Mouse (Mus musculus) brain, embryonic 14.5 days (tissue): ENCODE results near the gene Dnah3.

Experiments used
- CTCF ChIP-seq: fragments of 200-500 bp; IDR thresholded peaks from 2 replicates; pipeline ENCODE4 v1.5.1; 2012; ENCODE audit warnings: inconsistent platforms, mild to moderate bottlenecking, moderate library complexity, borderline replicate concordance; ENCODE audit not compliant: insufficient read depth, insufficient read length; ENCODE audit errors: extremely low read depth
- POLR2A ChIP-seq: fragments of 200-500 bp; IDR thresholded peaks from 2 replicates; pipeline ENCODE4 v1.6.1; 2012; ENCODE audit warnings: mild to moderate bottlenecking, inconsistent platforms, borderline replicate concordance; ENCODE audit not compliant: poor library complexity, insufficient read depth, insufficient read length, severe bottlenecking; ENCODE audit errors: extremely low read depth

DNA sequence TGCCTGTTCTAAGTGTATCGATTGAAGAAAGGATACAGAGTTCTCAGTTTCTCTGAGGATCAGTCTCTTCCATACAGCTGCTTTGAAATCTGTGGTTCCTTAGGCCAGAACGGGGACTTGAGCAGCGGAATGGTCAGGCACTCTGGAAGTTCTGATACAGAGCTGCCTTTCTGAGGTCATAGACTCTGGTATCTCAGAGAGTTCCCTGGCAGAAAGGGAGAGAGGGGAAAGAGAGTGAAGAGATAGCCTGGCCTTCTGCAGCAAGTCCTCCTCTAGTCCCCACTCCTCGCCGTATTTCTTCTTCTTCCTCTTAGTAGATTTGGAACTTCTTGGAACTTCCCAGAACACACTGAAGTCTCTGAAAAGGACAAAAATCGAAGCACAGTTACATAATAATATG is at the start of gene Dnah3:
- no peak for TF ChIP-seq CTCF
- no peak for TF ChIP-seq POLR2A
